Comparison of ENCODE assay signal across 8 mouse cellular contexts in genomic region chr17:4906504-4906903, GRCm38 (mm10).
DNase-seq lines count a peak whose midpoint lies in the region; ATAC-seq and TF ChIP-seq lines count a peak whose summit lies in the region.

No protein-coding gene starts in this region.

- no peak overlapping the region for H3K4me3 ChIP-seq in gastrocnemius, adult 2 months
- peak overlapping the region in 1 of 2 experiments; percentile 81; a peak in 1 of 4 replicates for H3K4me3 ChIP-seq in MEL (ENCODE audit: control insufficient read depth in 1 of 2, insufficient read depth in 1 of 2, low read depth in 2 of 2, low read length in 2 of 2)
- H3K4me3 ChIP-seq in forebrain, embryonic 13.5 days = no peak overlapping the region
- peak overlapping the region; percentile 53; the same call in 1 of the 2 replicates for H3K4me3 ChIP-seq in limb, embryonic 14.5 days (replicated peaks; ENCODE audit: low read length)

- H3K9me3 ChIP-seq in MEL (replicated peaks; ENCODE audit: insufficient read depth, low read length) = no peaks in the 10 kb centered on the region
- H3K9me3 ChIP-seq in forebrain, embryonic 13.5 days (replicated peaks) = no peaks in the 10 kb centered on the region
- H3K9me3 ChIP-seq in limb, embryonic 14.5 days (ENCODE audit: control insufficient read depth, low read length) = no peaks in the 10 kb centered on the region

- TF ChIP-seq EP300 in MEL (IDR thresholded peaks at IDR 0.05; ENCODE audit: low read depth in 1 of 2, low read length in 2 of 2) = no peak

- H3K4me1 ChIP-seq in MEL (ENCODE audit: control insufficient read depth in 1 of 2, insufficient read depth in 2 of 2, low read length in 2 of 2) = peaks cover 0 to 3% of the 10 kb centered on the region in 2 experiments; a peak in 2 of 4 replicates
- peaks cover 13% of the 10 kb centered on the region for H3K4me1 ChIP-seq in forebrain, embryonic 13.5 days
- peaks cover 10% of the 10 kb centered on the region; the same call in 1 of the 2 replicates for H3K4me1 ChIP-seq in limb, embryonic 14.5 days (ENCODE audit: control insufficient read depth, insufficient read depth, low read length)

- H3K9ac ChIP-seq in MEL (ENCODE audit: control insufficient read depth, low read depth, low read length, poor library complexity, severe bottlenecking) = no peak overlapping the region
- no peak overlapping the region for H3K9ac ChIP-seq in forebrain, embryonic 13.5 days
- no peak overlapping the region for H3K9ac ChIP-seq in limb, embryonic 14.5 days (ENCODE audit: low read depth, low read length, severe bottlenecking)

- TF ChIP-seq RAD21 in MEL (IDR thresholded peaks at IDR 0.05; ENCODE audit: low read depth, low read length) = no peak

- 17% methylated on average over 3 of the region's 3 CpGs for WGBS in forebrain, embryonic 13.5 days
- WGBS in limb, embryonic 14.5 days = 28% methylated on average over 3 of the region's 3 CpGs

- H3K27me3 ChIP-seq in MEL (ENCODE audit: control insufficient read depth in 1 of 2, insufficient read depth in 2 of 2, low read length in 2 of 2) = peaks cover 3 to 7% of the 10 kb centered on the region in 2 experiments
- H3K27me3 ChIP-seq in forebrain, embryonic 13.5 days = no peaks in the 10 kb centered on the region
- no peaks in the 10 kb centered on the region for H3K27me3 ChIP-seq in limb, embryonic 14.5 days (ENCODE audit: control insufficient read depth, insufficient read depth, low read length)

- ATAC-seq in forebrain, embryonic 13.5 days = no peak
- ATAC-seq in limb, embryonic 14.5 days (ENCODE audit: low FRiP score, low read depth) = no peak
- ATAC-seq in megakaryocyte-erythroid progenitor cell, adult 5-6 weeks (replicated peaks; ENCODE audit: low FRiP score, low TSS enrichment, poor library complexity, severe bottlenecking) = no peak

- TF ChIP-seq POLR2A in MEL (IDR thresholded peaks at IDR 0.05; ENCODE audit: control insufficient read depth in 1 of 2, insufficient read depth in 1 of 2, low read depth in 1 of 2, low read length in 2 of 2, poor library complexity in 1 of 2) = no peak
- TF ChIP-seq POLR2A in limb, embryonic 14.5 days (IDR thresholded peaks at IDR 0.05; ENCODE audit: borderline replicate concordance, extremely low read depth, insufficient read depth, insufficient read length) = no peak

- peaks cover 0 to 9% of the 10 kb centered on the region in 2 experiments; a peak in 2 of 4 replicates for H3K36me3 ChIP-seq in MEL (ENCODE audit: control insufficient read depth in 1 of 2, insufficient read depth in 2 of 2, low read length in 2 of 2)
- no peaks in the 10 kb centered on the region for H3K36me3 ChIP-seq in forebrain, embryonic 13.5 days (ENCODE audit: poor library complexity, severe bottlenecking)
- no peaks in the 10 kb centered on the region for H3K36me3 ChIP-seq in limb, embryonic 14.5 days (ENCODE audit: control insufficient read depth, insufficient read depth, low read length)

- peak overlapping the region; percentile 97 for H3K27ac ChIP-seq in gastrocnemius, adult 2 months
- H3K27ac ChIP-seq in MEL (ENCODE audit: control insufficient read depth, low read depth, low read length) = no peak overlapping the region
- peak overlapping the region; percentile 97 for H3K27ac ChIP-seq in forebrain, embryonic 13.5 days
- peak overlapping the region; percentile 98; the same call in 1 of the 2 replicates for H3K27ac ChIP-seq in limb, embryonic 14.5 days (replicated peaks; ENCODE audit: low read depth, low read length)

- peak overlapping the region; percentile 67 for H3K4me2 ChIP-seq in forebrain, embryonic 13.5 days
- no peak overlapping the region for H3K4me2 ChIP-seq in limb, embryonic 14.5 days (replicated peaks; ENCODE audit: low read depth, low read length, severe bottlenecking)

- no peak for DNase-seq in gastrocnemius, adult 2 months
- DNase-seq in gastrocnemius, postnatal 25 days = no peak
- DNase-seq in MEL (ENCODE audit: low read depth, low spot score) = peak; percentile 12
- DNase-seq in limb, embryonic 14.5 days (ENCODE audit: low spot score) = peak; percentile 23
- DNase-seq in T-cell, adult 2 months (ENCODE audit: low spot score) = no peak
- DNase-seq in kidney, postnatal 36 days = no peak

- intact Hi-C loops in gastrocnemius, adult 2 months (cut with DNase I) = loop anchor here (5.0 kb wide), 2 partner anchors 71 to 129 kb away; no protein-coding TSS in a partner anchor

- peaks cover 2% of the 10 kb centered on the region for H3K79me2 ChIP-seq in MEL (ENCODE audit: control insufficient read depth, insufficient read depth, low read length, poor library complexity)

- TF ChIP-seq CTCF in gastrocnemius, adult 2 months (IDR thresholded peaks at IDR 0.05) = no peak
- no peak for TF ChIP-seq CTCF in MEL (IDR thresholded peaks at IDR 0.05 in 2 of 3, conservative IDR thresholded peaks at IDR 0.05 in 1 of 3; ENCODE audit: control insufficient read depth in 1 of 3, insufficient read depth in 1 of 3, low read depth in 2 of 3, low read length in 3 of 3, poor library complexity in 1 of 3, severe bottlenecking in 1 of 3)

TF ChIP-seq in MEL, 35 proteins besides CTCF, POLR2A, EP300 and RAD21:
- TF ChIP-seq KAT2A (conservative IDR thresholded peaks at IDR 0.05; ENCODE audit: low read depth, low read length) = no peak
- no peak for TF ChIP-seq ELF1 (IDR thresholded peaks at IDR 0.05; ENCODE audit: low read depth, low read length)
- TF ChIP-seq USF1 (IDR thresholded peaks at IDR 0.05; ENCODE audit: low read depth, low read length) = no peak
- TF ChIP-seq POLR2AphosphoS2 (IDR thresholded peaks at IDR 0.05; ENCODE audit: low read length) = no peak
- no peak for TF ChIP-seq POLR2AphosphoS5 (IDR thresholded peaks at IDR 0.05; ENCODE audit: borderline replicate concordance, low read depth, low read length)
- no peak for TF ChIP-seq NELFE (IDR thresholded peaks at IDR 0.05; ENCODE audit: low read depth, low read length)
- TF ChIP-seq TAL1 (IDR thresholded peaks at IDR 0.05; ENCODE audit: low read length) = no peak
- no peak for TF ChIP-seq MAX (IDR thresholded peaks at IDR 0.05; ENCODE audit: low read length)
- TF ChIP-seq JUND (IDR thresholded peaks at IDR 0.05; ENCODE audit: low read depth, low read length) = no peak
- TF ChIP-seq BHLHE40 (IDR thresholded peaks at IDR 0.05; ENCODE audit: borderline replicate concordance, low read depth, low read length) = no peak
- TF ChIP-seq MYC (IDR thresholded peaks at IDR 0.05; ENCODE audit: low read depth, low read length) = no peak

Comparison
In these comparisons a context has a peak if more than half of its experiments do, and no peak if none do; other contexts are left out.
1. DNase-seq: peak in MEL (single experiment) and limb, embryonic 14.5 days (single experiment); none in gastrocnemius, adult 2 months (single experiment), gastrocnemius, postnatal 25 days (single experiment), T-cell, adult 2 months (single experiment) and kidney, postnatal 36 days (0 of 2).